Mouse (Mus musculus) stomach, embryonic 14.5 days (tissue): ENCODE results near the gene Maml3. TPM values are rescaled to one million over a fixed set of nuclear protein-coding genes. Genes with fewer than 3 reads are reported as not detected.

Experiments
- ATAC-seq: fragments of 200-750 bp; cut with Nextera tagmentation; 2 replicates; pipeline ENCODE4 v1.8.0; 2017; ENCODE audit warnings: low read depth, moderate TSS enrichment; ENCODE audit not compliant: insufficient number of reproducible peaks, insufficient read depth, low FRiP score
- H3K27ac ChIP-seq: fragments of 300-500 bp; sonication (generic); 2 replicates; pipeline ENCODE4 v1.5.1; 2014; ENCODE audit warnings: mild to moderate bottlenecking, low read length, moderate library complexity, mixed read lengths
- H3K27me3 ChIP-seq: fragments of 300-500 bp; sonication (generic); 2 replicates; pipeline ENCODE4 v1.6.1; 2014; ENCODE audit warnings: low read length, control low read depth, mixed read lengths; ENCODE audit not compliant: control insufficient read depth, insufficient read depth
- H3K36me3 ChIP-seq: fragments of 300-500 bp; sonication (generic); 2 replicates; pipeline ENCODE4 v1.6.1; 2014; ENCODE audit warnings: mild to moderate bottlenecking, control low read depth, low read length, moderate library complexity, mixed read lengths; ENCODE audit not compliant: control insufficient read depth, insufficient read depth
- H3K4me1 ChIP-seq: fragments of 300-500 bp; sonication (generic); 2 replicates; pipeline ENCODE4 v1.6.1; 2014; ENCODE audit warnings: low read length, control low read depth, mixed read lengths; ENCODE audit not compliant: control insufficient read depth, insufficient read depth
- H3K4me2 ChIP-seq: fragments of 300-500 bp; sonication (generic); replicated peaks from 2 replicates; pipeline ENCODE4 v1.6.1; 2014; ENCODE audit warnings: low read depth, low read length, control low read depth
- H3K4me3 ChIP-seq: fragments of 300-500 bp; sonication (generic); 2 replicates; pipeline ENCODE4 v1.5.1; 2014; ENCODE audit warnings: low read depth, low read length, control low read depth
- H3K9ac ChIP-seq: fragments of 300-500 bp; sonication (generic); replicated peaks from 2 replicates; pipeline ENCODE4 v1.6.1; 2014; ENCODE audit warnings: low read depth, mild to moderate bottlenecking, control low read depth, low read length, moderate library complexity, mixed read lengths
- H3K9me3 ChIP-seq: fragments of 300-500 bp; sonication (generic); 2 replicates; pipeline ENCODE4 v1.6.1; 2016; ENCODE audit warnings: low read depth, low read length, control low read depth; ENCODE audit not compliant: control insufficient read depth
- WGBS: fragments of 180-500 bp; shearing (Covaris S2); extraction: QIAGEN DNeasy Blood & Tissue Kit; methylation state at CpG from one replicate; pipeline ENCODE4 v1.1.7; 2014; 5-methylcytosine and 5-hydroxymethylcytosine counted together
- polyA plus RNA-seq: library from polyadenylated mRNA; unstranded; fragments of >200 nt; fragmentation: Nextera tagmentation; extraction: Ambion mirVana; gene quantifications from 2 replicates; pipeline ENCODE4 v1.2.1, GENCODE M21; 2014

Gene Maml3
- polyA plus RNA-seq, 1 experiment from 2014 or later = 9.3 TPM

- H3K4me1 ChIP-seq = peaks cover 16% of the 10 kb centered on the region; the same call in 1 of the 2 replicates
- WGBS = 57% methylated on average over 2 of the region's 2 CpGs
- H3K27me3 ChIP-seq = no peaks in the 10 kb centered on the region
- H3K36me3 ChIP-seq = no peaks in the 10 kb centered on the region
- H3K4me3 ChIP-seq = no peak overlapping the region
- H3K9ac ChIP-seq = no peak overlapping the region
- no peak for ATAC-seq
- no peaks in the 10 kb centered on the region for H3K9me3 ChIP-seq
- H3K27ac ChIP-seq = no peak overlapping the region
- no peak overlapping the region for H3K4me2 ChIP-seq
Measured at GRCm38 (mm10) chr3:51881393-51881792, 223.5 kb downstream of the Maml3 start.

- no peaks in the 10 kb centered on the region for H3K27me3 ChIP-seq
- no peaks in the 10 kb centered on the region for H3K9me3 ChIP-seq
- no peaks in the 10 kb centered on the region for H3K36me3 ChIP-seq
- 78% methylated on average over 8 of the region's 8 CpGs for WGBS
- ATAC-seq = no peak
- H3K4me3 ChIP-seq = no peak overlapping the region
- peaks cover 16% of the 10 kb centered on the region; the same call in 1 of the 2 replicates for H3K4me1 ChIP-seq
- no peak overlapping the region for H3K4me2 ChIP-seq
- H3K27ac ChIP-seq = no peak overlapping the region
- no peak overlapping the region for H3K9ac ChIP-seq
Measured at GRCm38 (mm10) chr3:51880506-51881036, 224.3 kb downstream of the Maml3 start.

- H3K9ac ChIP-seq = no peak overlapping the region
- H3K4me1 ChIP-seq = peaks cover 20% of the 10 kb centered on the region; the same call in 1 of the 2 replicates
- no peaks in the 10 kb centered on the region for H3K27me3 ChIP-seq
- WGBS = 75% methylated on average over 11 of the region's 11 CpGs
- no peak for ATAC-seq
- no peaks in the 10 kb centered on the region for H3K9me3 ChIP-seq
- no peak overlapping the region for H3K27ac ChIP-seq
- H3K4me3 ChIP-seq = no peak overlapping the region
- no peaks in the 10 kb centered on the region for H3K36me3 ChIP-seq
- no peak overlapping the region for H3K4me2 ChIP-seq
Measured at GRCm38 (mm10) chr3:51879211-51879610, 225.7 kb downstream of the Maml3 start.

- H3K4me3 ChIP-seq = no peak overlapping the region
- H3K9me3 ChIP-seq = no peaks in the 10 kb centered on the region
- H3K4me1 ChIP-seq = peaks cover 20% of the 10 kb centered on the region; the same call in 1 of the 2 replicates
- no peak for ATAC-seq
- WGBS = 55% methylated on average over 9 of the region's 9 CpGs
- H3K9ac ChIP-seq = no peak overlapping the region
- no peak overlapping the region for H3K27ac ChIP-seq
- no peaks in the 10 kb centered on the region for H3K36me3 ChIP-seq
- H3K4me2 ChIP-seq = no peak overlapping the region
- H3K27me3 ChIP-seq = no peaks in the 10 kb centered on the region
Measured at GRCm38 (mm10) chr3:51878577-51878976, 226.3 kb downstream of the Maml3 start.

GRCm38 (mm10) chr3:51876729-51877128 is 228.1 kb downstream of the Maml3 start:
- WGBS = 92% methylated on average over 9 of the region's 9 CpGs
- Histone ChIP-seq H3K27me3 (no peaks in the 10 kb centered on the region), H3K4me3 (no peak overlapping the region), H3K36me3 (no peaks in the 10 kb centered on the region), H3K4me1 (peaks cover 14% of the 10 kb centered on the region; the same call in 1 of the 2 replicates), H3K4me2 (no peak overlapping the region), H3K9me3 (no peaks in the 10 kb centered on the region), H3K27ac (no peak overlapping the region), H3K9ac (no peak overlapping the region)
- no peak for ATAC-seq

- no peaks in the 10 kb centered on the region for H3K9me3 ChIP-seq
- 85% methylated on average over 4 of the region's 4 CpGs for WGBS
Measured at GRCm38 (mm10) chr3:51875629-51876028, 229.2 kb downstream of the Maml3 start.

GRCm38 (mm10) chr3:51874252-51874651 is 230.6 kb downstream of the Maml3 start:
- H3K27me3 ChIP-seq = no peaks in the 10 kb centered on the region
- H3K9ac ChIP-seq = no peak overlapping the region
- no peak overlapping the region for H3K4me3 ChIP-seq
- H3K4me2 ChIP-seq = no peak overlapping the region
- no peak overlapping the region for H3K27ac ChIP-seq
- 59% methylated on average over 3 of the region's 3 CpGs for WGBS
- H3K4me1 ChIP-seq = peaks cover 14% of the 10 kb centered on the region
- no peak for ATAC-seq
- H3K9me3 ChIP-seq = no peaks in the 10 kb centered on the region
- H3K36me3 ChIP-seq = no peaks in the 10 kb centered on the region

More at GRCm38 (mm10) chr3:51875629-51876028, 229.2 kb downstream of the Maml3 start:
- no peak overlapping the region for H3K4me3 ChIP-seq
- H3K27ac ChIP-seq = no peak overlapping the region
- peaks cover 14% of the 10 kb centered on the region; the same call in 1 of the 2 replicates for H3K4me1 ChIP-seq
- H3K4me2 ChIP-seq = no peak overlapping the region
- H3K36me3 ChIP-seq = no peaks in the 10 kb centered on the region
- H3K9ac ChIP-seq = no peak overlapping the region
- no peak for ATAC-seq
- H3K27me3 ChIP-seq = no peaks in the 10 kb centered on the region

- Histone ChIP-seq H3K4me3 (no peak overlapping the region), H3K9me3 (no peaks in the 10 kb centered on the region), H3K27ac (no peak overlapping the region), H3K4me2 (no peak overlapping the region), H3K9ac (no peak overlapping the region), H3K4me1 (peaks cover 22% of the 10 kb centered on the region), H3K36me3 (no peaks in the 10 kb centered on the region), H3K27me3 (no peaks in the 10 kb centered on the region)
- WGBS = 72% methylated on average over 4 of the region's 4 CpGs
- ATAC-seq = no peak
Measured at GRCm38 (mm10) chr3:51872771-51873170, 232.1 kb downstream of the Maml3 start.

GRCm38 (mm10) chr3:51871346-51871745 is 233.5 kb downstream of the Maml3 start:
- Histone ChIP-seq H3K4me3 (no peak overlapping the region), H3K9ac (no peak overlapping the region), H3K27me3 (no peaks in the 10 kb centered on the region), H3K27ac (no peak overlapping the region), H3K4me2 (no peak overlapping the region), H3K36me3 (no peaks in the 10 kb centered on the region), H3K9me3 (no peaks in the 10 kb centered on the region), H3K4me1 (peaks cover 22% of the 10 kb centered on the region)
- no peak for ATAC-seq
- 60% methylated on average over 4 of the region's 4 CpGs for WGBS
